Mouse (Mus musculus) heart, adult 2 months (tissue): ENCODE data around the gene Gm42688. TPM values are rescaled to one million over a fixed set of nuclear protein-coding genes. Genes with fewer than 3 reads are reported as not detected.

Experiments used
- DNase-seq, 2 experiments: peaks; one replicate each; pipeline ENCODE4 v3.0.0; 2021
- H3K27ac ChIP-seq: fragments of 200-600 bp; 2 replicates; pipeline ENCODE4 v1.8.1; 2022
- H3K27me3 ChIP-seq: fragments of 200-500 bp; 2 replicates; pipeline ENCODE4 v1.6.1; 2012; ENCODE audit warnings: mild to moderate bottlenecking, low read length, inconsistent platforms, mixed read lengths; ENCODE audit not compliant: control insufficient read depth, insufficient read depth
- H3K36me3 ChIP-seq: fragments of 200-500 bp; 2 replicates; pipeline ENCODE4 v1.6.1; 2012; ENCODE audit warnings: low read length, inconsistent platforms; ENCODE audit not compliant: control insufficient read depth, insufficient read depth
- H3K4me1 ChIP-seq: fragments of 200-500 bp; 2 replicates; pipeline ENCODE4 v1.6.1; 2011; ENCODE audit warnings: low read length; ENCODE audit not compliant: control insufficient read depth, insufficient read depth
- H3K4me3 ChIP-seq: fragments of 200-600 bp; 2 replicates; pipeline ENCODE4 v1.8.1; 2022
- H3K79me2 ChIP-seq: fragments of 200-500 bp; replicated peaks from 2 replicates; pipeline ENCODE4 v1.6.1; 2012; ENCODE audit warnings: mild to moderate bottlenecking, inconsistent platforms, low read length, moderate library complexity, mixed read lengths; ENCODE audit not compliant: control insufficient read depth, insufficient read depth
- H3K9ac ChIP-seq: fragments of 200-500 bp; 2 replicates; pipeline ENCODE4 v1.6.1; 2012; ENCODE audit warnings: low read depth, mild to moderate bottlenecking, control low read depth, inconsistent platforms, low read length, mixed read lengths
- CTCF ChIP-seq: fragments of 200-600 bp; IDR thresholded peaks from 2 replicates; pipeline ENCODE4 v1.8.1; 2022; ENCODE audit warnings: antibody characterized with exemption, mild to moderate bottlenecking, moderate library complexity
- EP300 ChIP-seq: fragments of 200-500 bp; IDR thresholded peaks from 2 replicates; pipeline ENCODE4 v1.6.1; 2011; ENCODE audit warnings: low read depth, low read length, control low read depth; ENCODE audit not compliant: insufficient read depth
- POLR2A ChIP-seq: fragments of 200-500 bp; IDR thresholded peaks from 2 replicates; pipeline ENCODE4 v1.6.1; 2011; ENCODE audit warnings: mild to moderate bottlenecking, low read depth, low read length, control low read depth; ENCODE audit not compliant: insufficient read depth
- WGBS: fragments of 180-500 bp; shearing (Covaris S2); methylation state at CpG from one replicate; pipeline ENCODE4 v1.1.7; 2018; 5-methylcytosine and 5-hydroxymethylcytosine counted together
- intact Hi-C: fragments of 180-260 bp; cut with DNase I; formaldehyde crosslinking; loops from one replicate; pipeline ENCODE4 v1.15.1; 2025
- polyA plus RNA-seq: library from polyadenylated mRNA; depleted of rRNA; stranded (reverse); fragments of >200 nt; gene quantifications from 2 replicates; pipeline ENCODE4 v1.2.3, GENCODE M21; 2012
- total RNA-seq, 2 experiments: library from RNA; stranded (reverse); gene quantifications; 2 replicates each; pipeline ENCODE4 v1.2.3; 2021

The Gm42688 gene
- total and polyA plus RNA-seq, 3 experiments: 0.80 to 1.6 (median 0.94) TPM

- Histone ChIP-seq H3K4me3 (peak overlapping the region; percentile 63), H3K36me3 (no peaks in the 10 kb centered on the region), H3K9ac (peak overlapping the region; percentile 79), H3K79me2 (no peaks in the 10 kb centered on the region), H3K4me1 (peaks cover 5% of the 10 kb centered on the region; the same call in 1 of the 2 replicates), H3K27me3 (no peaks in the 10 kb centered on the region), H3K27ac (peak overlapping the region; percentile 89)
- no peak for TF ChIP-seq POLR2A
- no peak for TF ChIP-seq EP300
- no peak for TF ChIP-seq CTCF
- no peak for DNase-seq
- 35% methylated on average over 5 of the region's 5 CpGs for WGBS
- intact Hi-C loops: no loop called here
Measured at GRCm38 (mm10) chr6:83136291-83136880, 35.0 kb downstream of the Gm42688 start.

DNA sequence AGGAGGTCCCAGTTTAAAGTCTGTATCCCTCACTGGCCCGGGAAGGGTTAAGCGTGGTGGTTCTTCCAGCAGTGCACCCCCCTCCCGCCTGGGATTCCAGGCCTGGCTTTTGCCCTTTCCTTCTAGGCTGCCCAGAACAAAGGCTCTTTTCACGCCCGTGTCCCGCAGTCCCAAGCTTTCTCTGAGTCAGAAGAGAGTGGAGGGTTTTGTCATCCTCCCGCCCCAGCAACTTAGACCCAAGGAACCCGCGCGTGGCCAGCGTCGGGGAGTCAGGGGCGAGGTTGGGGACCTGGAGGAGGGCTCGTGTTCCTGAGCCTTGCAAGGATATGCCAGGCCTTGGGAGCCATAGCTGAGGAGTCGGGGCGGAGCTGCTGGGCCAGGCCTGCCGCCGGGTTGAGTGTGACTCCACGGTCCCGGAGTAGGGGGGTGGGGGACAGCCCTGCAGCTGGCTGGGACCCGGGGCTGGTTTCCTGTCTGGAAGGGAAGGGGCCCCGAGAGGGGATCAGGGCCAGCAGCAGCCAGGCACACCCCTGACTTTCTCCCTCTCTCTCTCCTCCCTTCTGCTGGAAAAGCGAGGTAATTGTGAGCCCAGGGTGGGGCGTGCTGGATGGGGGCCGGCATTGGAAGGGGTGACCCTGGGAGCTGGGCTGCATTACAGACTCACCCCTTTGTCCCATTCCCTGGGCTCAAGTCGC lies 35.6 kb downstream of the Gm42688 start:
- peak overlapping the region; percentile 63 for H3K4me3 ChIP-seq
- DNase-seq: peak; percentile 82
- H3K27ac ChIP-seq: peak overlapping the region; percentile 89
- peak overlapping the region; percentile 79 for H3K9ac ChIP-seq
- H3K27me3 ChIP-seq: no peaks in the 10 kb centered on the region
- no peaks in the 10 kb centered on the region for H3K36me3 ChIP-seq
- TF ChIP-seq EP300 (no peak), POLR2A (no peak; the same call in 1 of the 2 replicates), CTCF (no peak)
- intact Hi-C loops: no loop called here
- H3K79me2 ChIP-seq: no peaks in the 10 kb centered on the region
- H3K4me1 ChIP-seq: peaks cover 5% of the 10 kb centered on the region; the same call in 1 of the 2 replicates
- WGBS: 2% methylated on average over 26 of the region's 26 CpGs

- H3K27ac ChIP-seq: peak overlapping the region; percentile 89
- intact Hi-C loops: no loop called here
- H3K4me3 ChIP-seq: peak overlapping the region; percentile 63
- no peaks in the 10 kb centered on the region for H3K79me2 ChIP-seq
- no peaks in the 10 kb centered on the region for H3K36me3 ChIP-seq
- 4% methylated on average over 12 of the region's 12 CpGs for WGBS
- DNase-seq: peak; percentile 89 to 90
- TF ChIP-seq EP300 (peak; percentile 63; the same call in 1 of the 2 replicates), POLR2A (peak; percentile 83), CTCF (no peak)
- peaks cover 5% of the 10 kb centered on the region; the same call in 1 of the 2 replicates for H3K4me1 ChIP-seq
- H3K27me3 ChIP-seq: no peaks in the 10 kb centered on the region
- peak overlapping the region; percentile 79 for H3K9ac ChIP-seq
Measured at GRCm38 (mm10) chr6:83137576-83137950, 36.1 kb downstream of the Gm42688 start.

- Histone ChIP-seq H3K36me3 (no peaks in the 10 kb centered on the region), H3K4me1 (peaks cover 7% of the 10 kb centered on the region; the same call in 1 of the 2 replicates), H3K79me2 (no peaks in the 10 kb centered on the region), H3K9ac (peak overlapping the region; percentile 79), H3K27ac (peak overlapping the region; percentile 89), H3K4me3 (peak overlapping the region; percentile 63), H3K27me3 (no peaks in the 10 kb centered on the region)
- 5% methylated on average over 11 of the region's 11 CpGs for WGBS
- intact Hi-C loops: no loop called here
- no peak for TF ChIP-seq EP300
- TF ChIP-seq CTCF: no peak
- no peak for TF ChIP-seq POLR2A
- DNase-seq: peak in 1 of 2 experiments; percentile 43
Measured at GRCm38 (mm10) chr6:83138056-83138455, 36.6 kb downstream of the Gm42688 start.

GRCm38 (mm10) chr6:83140044-83140443 lies 38.6 kb downstream of the Gm42688 start:
- TF ChIP-seq POLR2A (no peak), EP300 (no peak), CTCF (no peak)
- intact Hi-C loops: loop anchor here (2.0 kb wide), 1 partner anchor 19 kb away; no protein-coding TSS in a partner anchor
- Histone ChIP-seq H3K79me2 (no peaks in the 10 kb centered on the region), H3K9ac (no peak overlapping the region), H3K36me3 (no peaks in the 10 kb centered on the region), H3K27me3 (no peaks in the 10 kb centered on the region), H3K4me1 (peaks cover 7% of the 10 kb centered on the region; the same call in 1 of the 2 replicates), H3K27ac (no peak overlapping the region), H3K4me3 (no peak overlapping the region)
- DNase-seq: no peak
- WGBS: 86% methylated on average over 8 of the region's 8 CpGs
